Mouse (Mus musculus) cerebellum, adult 2 months (tissue): Measurements from ENCODE around the gene 4933407L21Rik. TPM values are rescaled to one million over a fixed set of nuclear protein-coding genes. Genes with fewer than 3 reads are reported as not detected.
A peak's percentile ranks its signal among the peaks of the same experiment; 100 is the strongest.

Experiments
- DNase-seq, 2 experiments: peaks; one replicate each; pipeline ENCODE4 v3.0.0; 2021
- H3K27ac ChIP-seq: fragments of 200-500 bp; 2 replicates; pipeline ENCODE4 v1.5.1; 2012; ENCODE audit warnings: low read length, control low read depth, inconsistent platforms; ENCODE audit not compliant: insufficient read depth
- H3K27me3 ChIP-seq: fragments of 200-500 bp; 2 replicates; pipeline ENCODE4 v1.6.1; 2012; ENCODE audit warnings: inconsistent platforms, mild to moderate bottlenecking, low read length, moderate library complexity; ENCODE audit not compliant: control insufficient read depth, insufficient read depth
- H3K4me1 ChIP-seq: fragments of 200-500 bp; 2 replicates; pipeline ENCODE4 v1.6.1; 2011; ENCODE audit warnings: low read length; ENCODE audit not compliant: control insufficient read depth, insufficient read depth
- H3K4me3 ChIP-seq: fragments of 200-500 bp; replicated peaks from 2 replicates; pipeline ENCODE3; 2011; ENCODE audit warnings: mild to moderate bottlenecking, low read depth, low read length, control low read depth; ENCODE audit not compliant: insufficient read depth
- CTCF ChIP-seq: fragments of 200-500 bp; IDR thresholded peaks from 2 replicates; pipeline ENCODE4 v1.5.1; 2011; ENCODE audit warnings: low read depth, mild to moderate bottlenecking, control low read depth, low read length, moderate library complexity, borderline replicate concordance; ENCODE audit not compliant: insufficient read depth
- POLR2A ChIP-seq: fragments of 200-500 bp; IDR thresholded peaks from 2 replicates; pipeline ENCODE4 v1.6.1; 2011; ENCODE audit warnings: low read length, control low read depth, borderline replicate concordance; ENCODE audit not compliant: insufficient read depth
- WGBS: fragments of 180-500 bp; shearing (Covaris S2); methylation state at CpG from one replicate; pipeline ENCODE4 v1.1.7; 2018; 5-methylcytosine and 5-hydroxymethylcytosine counted together
- polyA plus RNA-seq: library from polyadenylated mRNA; depleted of rRNA; stranded (reverse); fragments of >200 nt; gene quantifications from 2 replicates; pipeline ENCODE4 v1.2.3, GENCODE M21; 2012

Gene 4933407L21Rik
- polyA plus RNA-seq, 1 experiment = 4.3 TPM

GRCm38 (mm10) chr1:85908754-85909590 is 19.3 kb upstream of the 4933407L21Rik start:
- Histone ChIP-seq H3K4me3 (no peak overlapping the region), H3K4me1 (peaks cover 22% of the 10 kb centered on the region), H3K27me3 (no peaks in the 10 kb centered on the region), H3K27ac (no peak overlapping the region)
- 65% methylated on average over 13 of the region's 13 CpGs for WGBS
- no peak for TF ChIP-seq CTCF
- no peak for DNase-seq

- Histone ChIP-seq H3K4me1 (no peaks in the 10 kb centered on the region), H3K4me3 (no peak overlapping the region), H3K27ac (no peak overlapping the region), H3K27me3 (no peaks in the 10 kb centered on the region)
- WGBS = 88% methylated on average over 7 of the region's 7 CpGs
- no peak for TF ChIP-seq POLR2A
- no peak for TF ChIP-seq CTCF
- DNase-seq = no peak
These were observed 15.1 kb upstream of the 4933407L21Rik start for GRCm38 (mm10) chr1:85913078-85913755.

- DNase-seq = no peak
- TF ChIP-seq POLR2A (no peak), CTCF (no peak)
- no peaks in the 10 kb centered on the region for H3K4me1 ChIP-seq
- no peak overlapping the region for H3K27ac ChIP-seq
- H3K27me3 ChIP-seq = no peaks in the 10 kb centered on the region
- H3K4me3 ChIP-seq = no peak overlapping the region
These were observed 12.4 kb upstream of the 4933407L21Rik start for GRCm38 (mm10) chr1:85915890-85916289.

GRCm38 (mm10) chr1:85916830-85917450 is 11.3 kb upstream of the 4933407L21Rik start:
- no peaks in the 10 kb centered on the region for H3K27me3 ChIP-seq
- no peak for TF ChIP-seq CTCF
- no peak for TF ChIP-seq POLR2A
- no peak for DNase-seq
- no peak overlapping the region for H3K4me3 ChIP-seq
- WGBS = 39% methylated on average over 4 of the region's 4 CpGs
- no peak overlapping the region for H3K27ac ChIP-seq
- H3K4me1 ChIP-seq = no peaks in the 10 kb centered on the region

GRCm38 (mm10) chr1:85919621-85920020 is 8.7 kb upstream of the 4933407L21Rik start:
- Histone ChIP-seq H3K27ac (no peak overlapping the region), H3K27me3 (no peaks in the 10 kb centered on the region), H3K4me3 (no peak overlapping the region), H3K4me1 (peaks cover 9% of the 10 kb centered on the region)
- no peak for TF ChIP-seq CTCF
- no peak for TF ChIP-seq POLR2A
- no peak for DNase-seq
- 87% methylated on average over 7 of the region's 7 CpGs for WGBS

- TF ChIP-seq POLR2A (no peak), CTCF (no peak)
- Histone ChIP-seq H3K27me3 (no peaks in the 10 kb centered on the region), H3K27ac (no peak overlapping the region), H3K4me3 (no peak overlapping the region), H3K4me1 (peaks cover 9% of the 10 kb centered on the region)
- WGBS = 56% methylated on average over 7 of the region's 7 CpGs
- DNase-seq = peak in 1 of 2 experiments; percentile 56
These were observed 6.6 kb upstream of the 4933407L21Rik start for GRCm38 (mm10) chr1:85921725-85922124.

- Histone ChIP-seq H3K27ac (no peak overlapping the region; the same call in 1 of the 2 replicates), H3K27me3 (no peaks in the 10 kb centered on the region), H3K4me3 (no peak overlapping the region), H3K4me1 (peaks cover 9% of the 10 kb centered on the region)
- 26% methylated on average over 7 of the region's 7 CpGs for WGBS
- TF ChIP-seq POLR2A = no peak
- no peak for TF ChIP-seq CTCF
- peak in 1 of 2 experiments; percentile 29 for DNase-seq
These were observed 6.0 kb upstream of the 4933407L21Rik start for GRCm38 (mm10) chr1:85922127-85922864.
